ENCODE assay signal across 9 mouse cellular contexts in genomic region chr3:9960696-9961095, GRCm38 (mm10).
A peak's percentile ranks its signal among the peaks of the same experiment; 100 is the strongest.
DNase-seq lines count a peak whose midpoint lies in the region; ATAC-seq and TF ChIP-seq lines count a peak whose summit lies in the region.
"Had no signal": no experiment of that assay in that cellular context is flagged by ENCODE, and none has a peak within 500 bp of the region (broad histone marks: within the 10 kb centered on the region; RNA-seq: fewer than 3 reads in every experiment).

No protein-coding gene starts in this region.

- ATAC-seq in embryonic facial prominence, embryonic 11.5 days (replicated peaks; ENCODE audit: insufficient number of reproducible peaks, low FRiP score, low TSS enrichment, low read depth) = no peak
- no peak for ATAC-seq in liver, embryonic 12.5 days
- ATAC-seq in forebrain, embryonic 14.5 days = peak; percentile 71
- peak; percentile 35; the same call in 1 of the 2 replicates for ATAC-seq in lung, embryonic 15.5 days (ENCODE audit: borderline replicate concordance, extremely low read depth, low FRiP score, low TSS enrichment)
- no peak; the same call in 1 of the 2 replicates for ATAC-seq in megakaryocyte progenitor cell, adult 5-6 weeks (replicated peaks; ENCODE audit: poor library complexity)

- no peak overlapping the region for H3K27ac ChIP-seq in embryonic facial prominence, embryonic 11.5 days (replicated peaks; ENCODE audit: low read depth, low read length)
- no peak overlapping the region for H3K27ac ChIP-seq in embryonic facial prominence, embryonic 10.5 days (replicated peaks)
- H3K27ac ChIP-seq in liver, adult 2 months (replicated peaks; ENCODE audit: insufficient read depth, low read depth, low read length) = no peak overlapping the region
- no peak overlapping the region for H3K27ac ChIP-seq in liver, embryonic 12.5 days
- H3K27ac ChIP-seq in forebrain, embryonic 14.5 days (ENCODE audit: low read depth, low read length) = peak overlapping the region; percentile 66; the same call in 1 of the 2 replicates
- no peak overlapping the region for H3K27ac ChIP-seq in lung, embryonic 15.5 days
- H3K27ac ChIP-seq: embryonic facial prominence, embryonic 15.5 days had no signal

- no peaks in the 10 kb centered on the region for H3K36me3 ChIP-seq in embryonic facial prominence, embryonic 11.5 days (replicated peaks; ENCODE audit: control insufficient read depth, insufficient read depth, low read depth, low read length)
- no peaks in the 10 kb centered on the region for H3K36me3 ChIP-seq in embryonic facial prominence, embryonic 10.5 days (replicated peaks)
- no peaks in the 10 kb centered on the region for H3K36me3 ChIP-seq in liver, adult 2 months (ENCODE audit: control insufficient read depth, insufficient read depth, low read length)
- no peaks in the 10 kb centered on the region for H3K36me3 ChIP-seq in liver, embryonic 12.5 days
- H3K36me3 ChIP-seq in forebrain, embryonic 14.5 days (ENCODE audit: control insufficient read depth, insufficient read depth, low read length) = no peaks in the 10 kb centered on the region
- H3K36me3 ChIP-seq in lung, embryonic 15.5 days = no peaks in the 10 kb centered on the region
- H3K36me3 ChIP-seq: embryonic facial prominence, embryonic 15.5 days had no signal

- H3K79me2 ChIP-seq in liver, adult 2 months (ENCODE audit: control insufficient read depth, insufficient read depth, low read length) = no peaks in the 10 kb centered on the region

- TF ChIP-seq POLR2A in liver, adult 2 months (IDR thresholded peaks at IDR 0.05; ENCODE audit: extremely low read depth, insufficient read depth, low read length) = no peak

- 62% methylated on average over 7 of the region's 7 CpGs for WGBS in embryonic facial prominence, embryonic 11.5 days
- WGBS in embryonic facial prominence, embryonic 10.5 days = 57% methylated on average over 7 of the region's 7 CpGs
- 73% methylated on average over 7 of the region's 7 CpGs for WGBS in liver, adult 2 months
- WGBS in liver, embryonic 12.5 days (ENCODE audit: insufficient replicate concordance) = 48% methylated on average over 7 of the region's 7 CpGs
- 48% methylated on average over 7 of the region's 7 CpGs for WGBS in forebrain, embryonic 14.5 days
- 53% methylated on average over 7 of the region's 7 CpGs for WGBS in lung, embryonic 15.5 days

- no peaks in the 10 kb centered on the region for H3K4me1 ChIP-seq in embryonic facial prominence, embryonic 11.5 days (ENCODE audit: control insufficient read depth, insufficient read depth, low read length)
- no peaks in the 10 kb centered on the region for H3K4me1 ChIP-seq in embryonic facial prominence, embryonic 10.5 days
- no peaks in the 10 kb centered on the region for H3K4me1 ChIP-seq in liver, adult 2 months (ENCODE audit: control insufficient read depth, insufficient read depth, low read length)
- H3K4me1 ChIP-seq in liver, embryonic 12.5 days = no peaks in the 10 kb centered on the region
- no peaks in the 10 kb centered on the region for H3K4me1 ChIP-seq in forebrain, embryonic 14.5 days (ENCODE audit: control insufficient read depth, insufficient read depth, low read length)
- H3K4me1 ChIP-seq in lung, embryonic 15.5 days = no peaks in the 10 kb centered on the region
- H3K4me1 ChIP-seq: embryonic facial prominence, embryonic 15.5 days had no signal

- no peak overlapping the region for H3K4me2 ChIP-seq in embryonic facial prominence, embryonic 11.5 days (ENCODE audit: low read depth, low read length)
- no peak overlapping the region for H3K4me2 ChIP-seq in liver, embryonic 12.5 days
- no peak overlapping the region for H3K4me2 ChIP-seq in forebrain, embryonic 14.5 days (ENCODE audit: low read length)
- H3K4me2 ChIP-seq in lung, embryonic 15.5 days = no peak overlapping the region
- H3K4me2 ChIP-seq: embryonic facial prominence, embryonic 15.5 days had no signal

- no peak overlapping the region for H3K9ac ChIP-seq in embryonic facial prominence, embryonic 11.5 days (replicated peaks; ENCODE audit: low read length)
- H3K9ac ChIP-seq in liver, adult 2 months (ENCODE audit: low read depth, low read length) = no peak overlapping the region
- no peak overlapping the region for H3K9ac ChIP-seq in liver, embryonic 12.5 days
- no peak overlapping the region for H3K9ac ChIP-seq in forebrain, embryonic 14.5 days (ENCODE audit: low read length)
- H3K9ac ChIP-seq in lung, embryonic 15.5 days = no peak overlapping the region
- H3K9ac ChIP-seq: embryonic facial prominence, embryonic 15.5 days had no signal

- H3K4me3 ChIP-seq in embryonic facial prominence, embryonic 11.5 days (ENCODE audit: low read depth, low read length) = no peak overlapping the region
- H3K4me3 ChIP-seq in embryonic facial prominence, embryonic 10.5 days = no peak overlapping the region
- H3K4me3 ChIP-seq in liver, adult 2 months (ENCODE audit: insufficient read depth, low read depth, low read length) = no peak overlapping the region
- H3K4me3 ChIP-seq in liver, embryonic 12.5 days = no peak overlapping the region
- no peak overlapping the region for H3K4me3 ChIP-seq in forebrain, embryonic 14.5 days (ENCODE audit: low read depth, low read length)
- no peak overlapping the region for H3K4me3 ChIP-seq in lung, embryonic 15.5 days
- H3K4me3 ChIP-seq: embryonic facial prominence, embryonic 15.5 days had no signal

- DNase-seq in embryonic facial prominence, embryonic 11.5 days (ENCODE audit: low spot score) = peak; percentile 20
- no peak for DNase-seq in embryonic facial prominence, embryonic 10.5 days (ENCODE audit: low spot score)
- DNase-seq in liver, adult 2 months (ENCODE audit: extremely low read depth, low read depth, low spot score) = no peak
- peak; percentile 61 for DNase-seq in forebrain, embryonic 14.5 days (ENCODE audit: low spot score)
- DNase-seq in adipocyte (ENCODE audit: low spot score) = no peak

- H3K9me3 ChIP-seq in embryonic facial prominence, embryonic 11.5 days (replicated peaks; ENCODE audit: control insufficient read depth, low read length) = no peaks in the 10 kb centered on the region
- H3K9me3 ChIP-seq in embryonic facial prominence, embryonic 10.5 days = no peaks in the 10 kb centered on the region
- H3K9me3 ChIP-seq in liver, embryonic 12.5 days (replicated peaks) = no peaks in the 10 kb centered on the region
- H3K9me3 ChIP-seq in forebrain, embryonic 14.5 days (replicated peaks; ENCODE audit: control insufficient read depth, low read length) = no peaks in the 10 kb centered on the region
- no peaks in the 10 kb centered on the region for H3K9me3 ChIP-seq in lung, embryonic 15.5 days
- H3K9me3 ChIP-seq: embryonic facial prominence, embryonic 15.5 days had no signal

- H3K27me3 ChIP-seq in embryonic facial prominence, embryonic 11.5 days (ENCODE audit: control insufficient read depth, insufficient read depth, low read length) = no peaks in the 10 kb centered on the region
- H3K27me3 ChIP-seq in embryonic facial prominence, embryonic 10.5 days (replicated peaks; ENCODE audit: low read depth, poor library complexity, severe bottlenecking) = no peaks in the 10 kb centered on the region
- no peaks in the 10 kb centered on the region for H3K27me3 ChIP-seq in liver, adult 2 months (ENCODE audit: control insufficient read depth, insufficient read depth, low read length)
- H3K27me3 ChIP-seq in liver, embryonic 12.5 days (replicated peaks) = no peaks in the 10 kb centered on the region
- no peaks in the 10 kb centered on the region for H3K27me3 ChIP-seq in forebrain, embryonic 14.5 days (replicated peaks; ENCODE audit: control insufficient read depth, insufficient read depth, low read length)
- no peaks in the 10 kb centered on the region; the same call in 1 of the 2 replicates for H3K27me3 ChIP-seq in lung, embryonic 15.5 days
- H3K27me3 ChIP-seq: embryonic facial prominence, embryonic 15.5 days had no signal

- peak; percentile 37 for TF ChIP-seq CTCF in liver, adult 2 months (IDR thresholded peaks at IDR 0.05; ENCODE audit: low read depth, low read length)

Comparison
In these comparisons a context has a peak if more than half of its experiments do, and no peak if none do; other contexts are left out.
1. DNase-seq: peak in embryonic facial prominence, embryonic 11.5 days (single experiment) and forebrain, embryonic 14.5 days (single experiment); none in embryonic facial prominence, embryonic 10.5 days (single experiment), liver, adult 2 months (single experiment) and adipocyte (single experiment).
2. ATAC-seq: peak in forebrain, embryonic 14.5 days (single experiment) and lung, embryonic 15.5 days (single experiment); none in embryonic facial prominence, embryonic 11.5 days (single experiment), liver, embryonic 12.5 days (single experiment) and megakaryocyte progenitor cell, adult 5-6 weeks (single experiment).